Mouse (Mus musculus) right cerebral cortex, postnatal 14 days (tissue): Measurements from ENCODE around the gene Cd200.

Experiments
- DNase-seq: peaks from one replicate; pipeline ENCODE4 v3.0.0; 2022

The Cd200 gene

GRCm38 (mm10) chr16:45333678-45334375, 75.0 kb downstream of the Cd200 start:
- no peak for DNase-seq

- DNase-seq, result no peak
These were observed 76.3 kb downstream of the Cd200 start for GRCm38 (mm10) chr16:45332591-45332990.
